Mouse (Mus musculus): Measurements from ENCODE around the gene Triobp.

DNA sequence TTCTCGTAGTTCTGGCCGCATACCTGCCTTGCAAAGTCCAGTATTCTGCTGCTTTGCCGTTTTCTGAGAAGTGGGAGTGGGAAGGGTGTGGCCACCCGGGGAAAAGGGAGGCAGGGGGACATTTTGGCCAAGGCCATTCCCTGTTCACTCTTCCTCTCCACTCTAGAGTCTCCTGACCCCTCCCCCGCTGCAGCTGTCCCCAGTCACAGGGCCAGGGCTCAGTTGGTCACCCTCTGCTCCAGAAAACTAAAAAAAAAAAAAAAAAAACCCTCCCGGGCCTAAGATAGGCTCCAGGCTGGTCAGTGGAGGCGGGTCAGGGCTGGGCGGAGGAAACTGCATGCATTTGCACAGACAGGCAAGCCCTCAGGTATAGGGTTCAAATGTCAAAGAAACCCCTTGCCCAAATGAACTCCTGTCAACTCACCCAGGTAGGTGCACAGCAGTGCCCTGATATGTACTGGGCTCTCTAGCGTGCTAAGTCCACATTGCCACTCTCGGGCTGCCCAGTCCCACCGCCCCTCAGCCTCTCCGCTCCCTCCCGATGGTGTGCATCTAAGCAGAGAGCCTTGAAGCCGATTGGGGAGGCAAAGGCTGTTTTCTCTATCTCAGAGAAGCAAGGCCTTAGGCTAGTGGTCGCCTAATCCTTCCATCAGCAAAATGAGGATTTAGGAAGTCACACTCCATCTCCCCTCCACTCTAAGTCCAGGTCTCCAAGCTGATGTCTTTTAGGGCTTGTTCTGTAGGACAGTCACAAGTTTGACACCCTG lies 20.3 kb upstream of the Triobp start:
- TF ChIP-seq CTCF (IDR thresholded peaks at IDR 0.05; ENCODE audit: low read depth) = no peak
- no peak for TF ChIP-seq EP300 (IDR thresholded peaks at IDR 0.05; ENCODE audit: low read depth)

All from heart, postnatal 0 days (tissue).